Mouse (Mus musculus) olfactory bulb, adult 2 months (tissue): ENCODE data around the gene Pyy. TPM values are rescaled to one million over a fixed set of nuclear protein-coding genes. Genes with fewer than 3 reads are reported as not detected.
A peak's percentile ranks its signal among the peaks of the same experiment; 100 is the strongest.

Experiments used
- H3K27ac ChIP-seq: fragments of 200-500 bp; 2 replicates; pipeline ENCODE4 v1.5.1; 2012; ENCODE audit warnings: low read depth, low read length; ENCODE audit not compliant: insufficient read depth
- H3K4me1 ChIP-seq: fragments of 200-500 bp; 2 replicates; pipeline ENCODE4 v1.6.1; 2012; ENCODE audit warnings: low read length; ENCODE audit not compliant: control insufficient read depth, insufficient read depth
- H3K4me3 ChIP-seq: fragments of 200-500 bp; 2 replicates; pipeline ENCODE4 v1.5.1; 2012; ENCODE audit warnings: mild to moderate bottlenecking, low read depth, low read length, moderate library complexity; ENCODE audit not compliant: insufficient read depth
- CTCF ChIP-seq: fragments of 200-500 bp; IDR thresholded peaks from 2 replicates; pipeline ENCODE4 v1.5.1; 2012; ENCODE audit warnings: low read depth, mild to moderate bottlenecking, low read length, moderate library complexity; ENCODE audit not compliant: insufficient read depth
- POLR2A ChIP-seq: fragments of 200-500 bp; IDR thresholded peaks from 2 replicates; pipeline ENCODE4 v1.6.1; 2012; ENCODE audit warnings: mild to moderate bottlenecking, low read depth, low read length, moderate library complexity; ENCODE audit not compliant: insufficient read depth
- WGBS: fragments of 180-500 bp; shearing (Covaris S2); methylation state at CpG from one replicate; pipeline ENCODE4 v1.1.7; 2018; 5-methylcytosine and 5-hydroxymethylcytosine counted together
- polyA plus RNA-seq: library from polyadenylated mRNA; stranded (reverse); fragments of >200 nt; gene quantifications from 2 replicates; pipeline ENCODE4 v1.2.4, GENCODE M21; 2012; ENCODE audit warnings: low replicate concordance; ENCODE audit not compliant: missing spikeins, insufficient read depth, insufficient read length

Gene Pyy
- polyA plus RNA-seq, 1 experiment = not detected

GRCm38 (mm10) chr11:102101219-102101618 lies 6.4 kb downstream of the Pyy start, which contains the start of gene Ppy:
Gene Ppy, minus strand, starts transcription at chr11:102101319.
- TF ChIP-seq CTCF = no peak
- TF ChIP-seq POLR2A = no peak
- no peak within 1 kb of the TSS for H3K4me3 ChIP-seq
- H3K27ac ChIP-seq = no peak within 1 kb of the TSS
- WGBS = 92% methylated on average over 4 of the region's 4 CpGs
- peaks cover 8% of the 10 kb centered on the region; the same call in 1 of the 2 replicates for H3K4me1 ChIP-seq

GRCm38 (mm10) chr11:102096887-102097391 lies 10.7 kb downstream of the Pyy start:
- no peak overlapping the region for H3K27ac ChIP-seq
- peak overlapping the region; percentile 37 for H3K4me3 ChIP-seq
- peaks cover 8% of the 10 kb centered on the region; the same call in 1 of the 2 replicates for H3K4me1 ChIP-seq
- TF ChIP-seq POLR2A (no peak), CTCF (peak; percentile 74)
- WGBS = 2% methylated on average over 17 of the region's 18 CpGs

GRCm38 (mm10) chr11:102096446-102096845 lies 11.2 kb downstream of the Pyy start:
- no peak overlapping the region for H3K4me3 ChIP-seq
- peaks cover 8% of the 10 kb centered on the region; the same call in 1 of the 2 replicates for H3K4me1 ChIP-seq
- 67% methylated on average over 5 of the region's 5 CpGs for WGBS
- H3K27ac ChIP-seq = no peak overlapping the region
- TF ChIP-seq POLR2A (no peak), CTCF (no peak)

- Histone ChIP-seq H3K27ac (no peak overlapping the region), H3K4me3 (no peak overlapping the region), H3K4me1 (peaks cover 8% of the 10 kb centered on the region; the same call in 1 of the 2 replicates)
- WGBS = 87% methylated on average over 3 of the region's 3 CpGs
- TF ChIP-seq CTCF (no peak), POLR2A (no peak)
Observed at GRCm38 (mm10) chr11:102095676-102096075, 12.0 kb downstream of the Pyy start.

- Histone ChIP-seq H3K27ac (peak overlapping the region; percentile 7), H3K4me3 (peak overlapping the region; percentile 74), H3K4me1 (peaks cover 20% of the 10 kb centered on the region)
- WGBS = under 1% methylated on average over 20 of the region's 20 CpGs
- TF ChIP-seq CTCF (no peak), POLR2A (no peak)
Observed at GRCm38 (mm10) chr11:102089088-102089808, 18.4 kb downstream of the Pyy start.

GRCm38 (mm10) chr11:102087931-102088898 lies 19.4 kb downstream of the Pyy start, which contains the start of gene Mpp2:
Gene Mpp2, minus strand, starts transcription at chr11:102088515.
- peaks cover 28% of the 10 kb centered on the region for H3K4me1 ChIP-seq
- H3K27ac ChIP-seq = peak within 1 kb of the TSS; percentile 97
- TF ChIP-seq POLR2A (0 out of 2 replicates have a peak, but pooled peaks have one; percentile 38), CTCF (no peak)
- under 1% methylated on average over 49 of the region's 49 CpGs for WGBS
- H3K4me3 ChIP-seq = peak within 1 kb of the TSS; percentile 74

GRCm38 (mm10) chr11:102087081-102087751 lies 20.4 kb downstream of the Pyy start:
- Histone ChIP-seq H3K27ac (peak overlapping the region; percentile 94), H3K4me3 (peak overlapping the region; percentile 74), H3K4me1 (peaks cover 36% of the 10 kb centered on the region)
- TF ChIP-seq POLR2A = peak; percentile 38; the same call in 1 of the 2 replicates
- TF ChIP-seq CTCF = no peak
- WGBS = under 1% methylated on average over 39 of the region's 39 CpGs

GRCm38 (mm10) chr11:102086331-102086730 lies 21.3 kb downstream of the Pyy start:
- peak overlapping the region; percentile 94 for H3K27ac ChIP-seq
- WGBS = 3% methylated on average over 3 of the region's 3 CpGs
- H3K4me1 ChIP-seq = peaks cover 42% of the 10 kb centered on the region
- no peak for TF ChIP-seq CTCF
- TF ChIP-seq POLR2A = no peak
- H3K4me3 ChIP-seq = peak overlapping the region; percentile 74
